17 mouse cellular contexts compared by ENCODE assay signal in genomic region chr4:53544889-53545288, GRCm38 (mm10).
DNase-seq lines count a peak whose midpoint lies in the region; ATAC-seq and TF ChIP-seq lines count a peak whose summit lies in the region.
"Had no signal": no experiment of that assay in that cellular context is flagged by ENCODE, and none has a peak within 500 bp of the region (broad histone marks: within the 10 kb centered on the region; RNA-seq: fewer than 3 reads in every experiment).

No protein-coding gene starts in this region.

- H3K4me3 ChIP-seq in intestine, embryonic 16.5 days (ENCODE audit: low read length): no peak overlapping the region
- no peak overlapping the region for H3K4me3 ChIP-seq in intestine, embryonic 15.5 days (replicated peaks)
- no peak overlapping the region for H3K4me3 ChIP-seq in liver, embryonic 16.5 days (ENCODE audit: low read depth, low read length)
- H3K4me3 ChIP-seq in liver, embryonic 11.5 days (ENCODE audit: low read depth, low read length): no peak overlapping the region
- no peak overlapping the region for H3K4me3 ChIP-seq in heart, embryonic 15.5 days
- no peak overlapping the region for H3K4me3 ChIP-seq in liver, postnatal 0 days (ENCODE audit: low read depth, low read length)
- H3K4me3 ChIP-seq: erythroblast, embryonic 14.5 days; hindbrain, embryonic 12.5 days; limb, embryonic 12.5 days; midbrain, embryonic 10.5 days; myocyte had no signal

- H3K4me2 ChIP-seq in intestine, embryonic 16.5 days (ENCODE audit: low read depth, low read length): no peak overlapping the region
- H3K4me2 ChIP-seq in intestine, embryonic 15.5 days (replicated peaks): no peak overlapping the region
- H3K4me2 ChIP-seq in liver, embryonic 16.5 days (ENCODE audit: low read depth, low read length): no peak overlapping the region
- H3K4me2 ChIP-seq in liver, embryonic 11.5 days: no peak overlapping the region
- no peak overlapping the region for H3K4me2 ChIP-seq in heart, embryonic 15.5 days
- H3K4me2 ChIP-seq in liver, postnatal 0 days (ENCODE audit: low read depth, low read length): no peak overlapping the region
- H3K4me2 ChIP-seq: hindbrain, embryonic 12.5 days; limb, embryonic 12.5 days had no signal

- no peak overlapping the region for H3K27ac ChIP-seq in intestine, embryonic 16.5 days (ENCODE audit: low read length)
- no peak overlapping the region for H3K27ac ChIP-seq in intestine, embryonic 15.5 days
- no peak overlapping the region for H3K27ac ChIP-seq in liver, embryonic 16.5 days (ENCODE audit: low read length)
- no peak overlapping the region for H3K27ac ChIP-seq in liver, embryonic 11.5 days (ENCODE audit: low read depth, low read length)
- no peak overlapping the region for H3K27ac ChIP-seq in heart, embryonic 15.5 days
- H3K27ac ChIP-seq in liver, postnatal 0 days (ENCODE audit: low read depth): no peak overlapping the region
- H3K27ac ChIP-seq: hindbrain, embryonic 12.5 days; limb, embryonic 12.5 days; midbrain, embryonic 10.5 days had no signal

- no peak for DNase-seq in liver, embryonic 11.5 days (ENCODE audit: low spot score)
- no peak for DNase-seq in liver, postnatal 0 days
- no peak for DNase-seq in right cerebral cortex, postnatal 25 days
- DNase-seq: cerebellum, adult 9-10 months; gastrocnemius, postnatal 36 days; right cerebral cortex, postnatal 4 days; thymus, adult 2 months had no signal

- TF ChIP-seq CTCF in liver, postnatal 0 days (IDR thresholded peaks at IDR 0.05; ENCODE audit: low read depth): peak; percentile 50

- ATAC-seq in intestine, embryonic 16.5 days: peak; percentile 58; the same call in 1 of the 2 replicates
- ATAC-seq in intestine, embryonic 15.5 days: no peak
- ATAC-seq in liver, embryonic 16.5 days (ENCODE audit: low read depth): 0 out of 2 replicates have a peak, but pooled peaks have one; percentile 43
- no peak for ATAC-seq in liver, embryonic 11.5 days (replicated peaks; ENCODE audit: low FRiP score)
- ATAC-seq in heart, embryonic 15.5 days (replicated peaks; ENCODE audit: insufficient number of reproducible peaks, insufficient read depth, low FRiP score, low read depth): 0 out of 2 replicates have a peak, but pooled peaks have one; percentile 47
- ATAC-seq in liver, postnatal 0 days: no peak
- ATAC-seq: forebrain, embryonic 16.5 days had no signal

- H3K9me3 ChIP-seq in intestine, embryonic 16.5 days (ENCODE audit: control insufficient read depth, low read length): no peaks in the 10 kb centered on the region
- H3K9me3 ChIP-seq in intestine, embryonic 15.5 days: no peaks in the 10 kb centered on the region
- no peaks in the 10 kb centered on the region for H3K9me3 ChIP-seq in liver, embryonic 16.5 days (replicated peaks; ENCODE audit: control insufficient read depth, low read length)
- H3K9me3 ChIP-seq in liver, embryonic 11.5 days (ENCODE audit: control insufficient read depth, low read length): no peaks in the 10 kb centered on the region
- no peaks in the 10 kb centered on the region for H3K9me3 ChIP-seq in heart, embryonic 15.5 days (replicated peaks)
- no peaks in the 10 kb centered on the region for H3K9me3 ChIP-seq in liver, postnatal 0 days (ENCODE audit: low read length)
- H3K9me3 ChIP-seq: hindbrain, embryonic 12.5 days; limb, embryonic 12.5 days; midbrain, embryonic 10.5 days had no signal

- 0 out of 2 replicates have a peak, but pooled peaks cover 5% of the 10 kb centered on the region for H3K4me1 ChIP-seq in intestine, embryonic 16.5 days (ENCODE audit: control insufficient read depth, insufficient read depth, low read length)
- H3K4me1 ChIP-seq in intestine, embryonic 15.5 days (replicated peaks): 0 out of 2 replicates have a peak, but pooled peaks cover 2% of the 10 kb centered on the region
- H3K4me1 ChIP-seq in liver, embryonic 16.5 days (ENCODE audit: control insufficient read depth, low read depth, low read length): peaks cover 3% of the 10 kb centered on the region; the same call in 1 of the 2 replicates
- no peaks in the 10 kb centered on the region for H3K4me1 ChIP-seq in liver, embryonic 11.5 days (replicated peaks; ENCODE audit: control insufficient read depth, insufficient read depth, low read length)
- H3K4me1 ChIP-seq in heart, embryonic 15.5 days (replicated peaks): peaks cover 3% of the 10 kb centered on the region; the same call in 1 of the 2 replicates
- peaks cover 6% of the 10 kb centered on the region; the same call in 1 of the 2 replicates for H3K4me1 ChIP-seq in liver, postnatal 0 days (ENCODE audit: insufficient read depth)
- H3K4me1 ChIP-seq: hindbrain, embryonic 12.5 days; limb, embryonic 12.5 days; midbrain, embryonic 10.5 days had no signal

- TF ChIP-seq EP300 in liver, postnatal 0 days (IDR thresholded peaks at IDR 0.05; ENCODE audit: low read depth): no peak

- no peak overlapping the region for H3K9ac ChIP-seq in intestine, embryonic 16.5 days (ENCODE audit: low read depth, low read length)
- no peak overlapping the region for H3K9ac ChIP-seq in intestine, embryonic 15.5 days
- no peak overlapping the region for H3K9ac ChIP-seq in liver, embryonic 16.5 days (ENCODE audit: low read depth, low read length)
- no peak overlapping the region for H3K9ac ChIP-seq in liver, embryonic 11.5 days (ENCODE audit: low read depth, low read length)
- H3K9ac ChIP-seq in heart, embryonic 15.5 days: no peak overlapping the region
- no peak overlapping the region for H3K9ac ChIP-seq in liver, postnatal 0 days (replicated peaks)
- H3K9ac ChIP-seq: hindbrain, embryonic 12.5 days; limb, embryonic 12.5 days had no signal

- 80% methylated on average over 1 of the region's 1 CpGs for WGBS in intestine, embryonic 16.5 days
- 80% methylated on average over 1 of the region's 1 CpGs for WGBS in intestine, embryonic 15.5 days
- WGBS in liver, embryonic 16.5 days (ENCODE audit: insufficient replicate concordance): 55% methylated on average over 1 of the region's 1 CpGs
- 79% methylated on average over 1 of the region's 1 CpGs for WGBS in liver, embryonic 11.5 days
- WGBS in heart, embryonic 15.5 days: 74% methylated on average over 1 of the region's 1 CpGs
- WGBS in liver, postnatal 0 days (ENCODE audit: insufficient replicate concordance): 67% methylated on average over 1 of the region's 1 CpGs

- H3K36me3 ChIP-seq in intestine, embryonic 16.5 days (ENCODE audit: control insufficient read depth, insufficient read depth, low read length): no peaks in the 10 kb centered on the region
- no peaks in the 10 kb centered on the region for H3K36me3 ChIP-seq in intestine, embryonic 15.5 days
- no peaks in the 10 kb centered on the region for H3K36me3 ChIP-seq in liver, embryonic 16.5 days (ENCODE audit: control insufficient read depth, insufficient read depth)
- H3K36me3 ChIP-seq in liver, embryonic 11.5 days (ENCODE audit: control insufficient read depth, insufficient read depth, low read length): peaks cover 3% of the 10 kb centered on the region; the same call in 1 of the 2 replicates
- H3K36me3 ChIP-seq in heart, embryonic 15.5 days: 0 out of 2 replicates have a peak, but pooled peaks cover 3% of the 10 kb centered on the region
- peaks cover 2% of the 10 kb centered on the region; the same call in 1 of the 2 replicates for H3K36me3 ChIP-seq in liver, postnatal 0 days (replicated peaks; ENCODE audit: insufficient read depth, low read length)
- H3K36me3 ChIP-seq: midbrain, embryonic 10.5 days had no signal

- H3K27me3 ChIP-seq in intestine, embryonic 16.5 days (replicated peaks; ENCODE audit: control insufficient read depth, insufficient read depth, low read length): no peaks in the 10 kb centered on the region
- H3K27me3 ChIP-seq in intestine, embryonic 15.5 days (replicated peaks): no peaks in the 10 kb centered on the region
- no peaks in the 10 kb centered on the region for H3K27me3 ChIP-seq in liver, embryonic 16.5 days (ENCODE audit: control insufficient read depth, insufficient read depth, low read depth, low read length)
- no peaks in the 10 kb centered on the region for H3K27me3 ChIP-seq in liver, embryonic 11.5 days (replicated peaks; ENCODE audit: control insufficient read depth, insufficient read depth, low read length)
- H3K27me3 ChIP-seq in heart, embryonic 15.5 days: no peaks in the 10 kb centered on the region
- H3K27me3 ChIP-seq in liver, postnatal 0 days (ENCODE audit: insufficient read depth, low read length): no peaks in the 10 kb centered on the region
- H3K27me3 ChIP-seq: hindbrain, embryonic 12.5 days; limb, embryonic 12.5 days had no signal

Comparison
In these comparisons a context has a peak if more than half of its experiments do, and no peak if none do; other contexts are left out.
1. ATAC-seq: peak in intestine, embryonic 16.5 days (single experiment), liver, embryonic 16.5 days (single experiment) and heart, embryonic 15.5 days (single experiment); none in intestine, embryonic 15.5 days (single experiment), liver, embryonic 11.5 days (single experiment) and liver, postnatal 0 days (single experiment).